Mouse (Mus musculus) MEL (cell line): ENCODE data around the gene Gpc3. TPM values are rescaled to one million over a fixed set of nuclear protein-coding genes. Genes with fewer than 3 reads are reported as not detected.

Experiments
- DNase-seq: peaks from one replicate; pipeline ENCODE4 v3.0.0; 2011; ENCODE audit warnings: low read depth, low spot score
- H3K27ac ChIP-seq: 2 replicates; pipeline ENCODE4 v1.5.1; 2012; ENCODE audit warnings: low read depth, mild to moderate bottlenecking, control low read depth, low read length, moderate library complexity; ENCODE audit not compliant: control insufficient read depth
- H3K27me3 ChIP-seq, 2 experiments: fragments of 150-350 bp in 1 of 2; sonication (generic) in 1 of 2; 2 replicates each; pipeline ENCODE4 v1.6.1; 2012; ENCODE audit warnings: low read length in 2 of 2, mild to moderate bottlenecking in 2 of 2, improper control_type of control experiment in 1 of 2, moderate library complexity in 1 of 2; ENCODE audit not compliant: insufficient read depth in 2 of 2, control insufficient read depth in 1 of 2
- H3K36me3 ChIP-seq, 2 experiments: 2 replicates each; pipeline ENCODE4 v1.6.1; 2012 to 2014; ENCODE audit warnings: low read length in 2 of 2, improper control_type of control experiment in 1 of 2, inconsistent platforms in 1 of 2, mild to moderate bottlenecking in 1 of 2; ENCODE audit not compliant: insufficient read depth in 2 of 2, control insufficient read depth in 1 of 2
- H3K4me1 ChIP-seq, 2 experiments: fragments of 150-350 bp in 1 of 2; sonication (generic) in 1 of 2; 2 replicates each; pipeline ENCODE4 v1.6.1; 2012; ENCODE audit warnings: low read length in 2 of 2, improper control_type of control experiment in 1 of 2, mild to moderate bottlenecking in 1 of 2; ENCODE audit not compliant: insufficient read depth in 2 of 2, control insufficient read depth in 1 of 2
- H3K4me3 ChIP-seq, 2 experiments: fragments of 150-350 bp in 1 of 2; sonication (generic) in 1 of 2; 2 replicates each; pipeline ENCODE4 v1.5.1; 2012; ENCODE audit warnings: low read depth in 2 of 2, low read length in 2 of 2, mild to moderate bottlenecking in 2 of 2, moderate library complexity in 2 of 2, control low read depth in 1 of 2, improper control_type of control experiment in 1 of 2; ENCODE audit not compliant: control insufficient read depth in 1 of 2, insufficient read depth in 1 of 2
- H3K79me2 ChIP-seq: 2 replicates; pipeline ENCODE4 v1.6.1; 2012; ENCODE audit warnings: mild to moderate bottlenecking, low read length, moderate library complexity; ENCODE audit not compliant: control insufficient read depth, poor library complexity, insufficient read depth
- H3K9ac ChIP-seq: 2 replicates; pipeline ENCODE4 v1.6.1; 2012; ENCODE audit warnings: low read depth, mild to moderate bottlenecking, control low read depth, low read length, moderate library complexity; ENCODE audit not compliant: control insufficient read depth, poor library complexity, severe bottlenecking
- H3K9me3 ChIP-seq: fragments of 150-350 bp; sonication (generic); replicated peaks from 2 replicates; pipeline ENCODE4 v1.6.1; 2012; ENCODE audit warnings: mild to moderate bottlenecking, low read length, improper control_type of control experiment, moderate library complexity; ENCODE audit not compliant: insufficient read depth
- CHD1 ChIP-seq: IDR thresholded peaks from 2 replicates; pipeline ENCODE4 v1.6.1; 2012; ENCODE audit warnings: low read depth, mild to moderate bottlenecking, inconsistent platforms, low read length, improper control_type of control experiment
- CTCF ChIP-seq, 3 experiments: IDR thresholded peaks in 2 of 3; conservative IDR thresholded peaks in 1 of 3; 2 replicates each; pipeline ENCODE4 v1.5.1; 2011 to 2012; ENCODE audit warnings: low read length in 3 of 3, low read depth in 2 of 3, mild to moderate bottlenecking in 2 of 3, improper control_type of control experiment in 1 of 3, inconsistent platforms in 1 of 3, mixed read lengths in 1 of 3, moderate library complexity in 1 of 3; ENCODE audit not compliant: control insufficient read depth in 1 of 3, insufficient read depth in 1 of 3, poor library complexity in 1 of 3, severe bottlenecking in 1 of 3
- ELF1 ChIP-seq: IDR thresholded peaks from 2 replicates; pipeline ENCODE4 v1.6.1; 2014; ENCODE audit warnings: low read depth, mild to moderate bottlenecking, inconsistent platforms, low read length, improper control_type of control experiment, moderate library complexity
- ETS1 ChIP-seq: IDR thresholded peaks from 2 replicates; pipeline ENCODE4 v1.6.1; 2012; ENCODE audit warnings: low read depth, mild to moderate bottlenecking, inconsistent platforms, low read length, improper control_type of control experiment, moderate library complexity
- GABPA ChIP-seq: IDR thresholded peaks from 2 replicates; pipeline ENCODE4 v1.6.1; 2012; ENCODE audit warnings: low read depth, mild to moderate bottlenecking, inconsistent platforms, low read length, improper control_type of control experiment, moderate library complexity
- GATA1 ChIP-seq: IDR thresholded peaks from 2 replicates; pipeline ENCODE4 v1.6.1; 2011; ENCODE audit warnings: low read depth, low read length, improper control_type of control experiment
- HCFC1 ChIP-seq: IDR thresholded peaks from 2 replicates; pipeline ENCODE4 v1.6.1; 2012; ENCODE audit warnings: low read depth, mild to moderate bottlenecking, inconsistent platforms, low read length, improper control_type of control experiment, moderate library complexity
- JUND ChIP-seq: IDR thresholded peaks from 2 replicates; pipeline ENCODE4 v1.6.1; 2011; ENCODE audit warnings: low read depth, mild to moderate bottlenecking, improper control_type of control experiment, low read length
- KAT2A ChIP-seq: conservative IDR thresholded peaks from 2 replicates; pipeline ENCODE4 v1.6.1; 2012; ENCODE audit warnings: low read depth, low read length, improper control_type of control experiment, inconsistent platforms
- MAFK ChIP-seq: IDR thresholded peaks from 2 replicates; pipeline ENCODE4 v1.6.1; 2011; ENCODE audit warnings: low read depth, mild to moderate bottlenecking, low read length, improper control_type of control experiment, borderline replicate concordance
- MAZ ChIP-seq: IDR thresholded peaks from 2 replicates; pipeline ENCODE4 v1.6.1; 2012; ENCODE audit warnings: low read depth, mild to moderate bottlenecking, inconsistent platforms, low read length, improper control_type of control experiment
- MEF2A ChIP-seq: IDR thresholded peaks from 2 replicates; pipeline ENCODE4 v1.6.1; 2014; ENCODE audit warnings: low read depth, mild to moderate bottlenecking, inconsistent platforms, low read length, improper control_type of control experiment; ENCODE audit not compliant: poor library complexity, insufficient replicate concordance, severe bottlenecking; ENCODE audit errors: extremely low read depth
- NELFE ChIP-seq: IDR thresholded peaks from 2 replicates; pipeline ENCODE4 v1.6.1; 2011; ENCODE audit warnings: low read depth, low read length, improper control_type of control experiment
- NRF1 ChIP-seq: IDR thresholded peaks from 2 replicates; pipeline ENCODE4 v1.6.1; 2014; ENCODE audit warnings: low read depth, mild to moderate bottlenecking, inconsistent platforms, low read length, improper control_type of control experiment, moderate library complexity; ENCODE audit not compliant: poor library complexity, insufficient read depth, severe bottlenecking
- POLR2A ChIP-seq, 2 experiments: IDR thresholded peaks; 2 replicates each; pipeline ENCODE4 v1.6.1; 2011 to 2012; ENCODE audit warnings: low read length in 2 of 2, mild to moderate bottlenecking in 2 of 2, control low read depth in 1 of 2, improper control_type of control experiment in 1 of 2, low read depth in 1 of 2, moderate library complexity in 1 of 2; ENCODE audit not compliant: control insufficient read depth in 1 of 2, insufficient read depth in 1 of 2, poor library complexity in 1 of 2
- POLR2AphosphoS2 ChIP-seq: IDR thresholded peaks from 2 replicates; pipeline ENCODE4 v1.6.1; 2011; ENCODE audit warnings: low read length, improper control_type of control experiment
- RAD21 ChIP-seq: IDR thresholded peaks from 2 replicates; pipeline ENCODE4 v1.6.1; 2011; ENCODE audit warnings: mild to moderate bottlenecking, low read depth, low read length, improper control_type of control experiment
- RCOR1 ChIP-seq: IDR thresholded peaks from 2 replicates; pipeline ENCODE4 v1.6.1; 2012; ENCODE audit warnings: low read depth, mild to moderate bottlenecking, inconsistent platforms, low read length, improper control_type of control experiment
- SIN3A ChIP-seq: IDR thresholded peaks from 2 replicates; pipeline ENCODE4 v1.6.1; 2012; ENCODE audit warnings: low read length, improper control_type of control experiment, inconsistent platforms
- SMC3 ChIP-seq: IDR thresholded peaks from 2 replicates; pipeline ENCODE4 v1.6.1; 2011; ENCODE audit warnings: low read depth, low read length, improper control_type of control experiment
- UBTF ChIP-seq: IDR thresholded peaks from 2 replicates; pipeline ENCODE4 v1.6.1; 2012; ENCODE audit warnings: low read depth, mild to moderate bottlenecking, inconsistent platforms, low read length, improper control_type of control experiment, moderate library complexity, borderline replicate concordance; ENCODE audit not compliant: insufficient read depth
- ZNF384 ChIP-seq: IDR thresholded peaks from 2 replicates; pipeline ENCODE4 v1.6.1; 2012; ENCODE audit warnings: low read depth, mild to moderate bottlenecking, inconsistent platforms, low read length, improper control_type of control experiment
- polyA plus RNA-seq, 2 experiments: library from polyadenylated mRNA; stranded (reverse) in 1 of 2; unstranded in 1 of 2; fragments of >175 nt in 1 of 2; fragments of >200 nt in 1 of 2; gene quantifications; 2 replicates each; pipeline versions ENCODE4 v1.2.1 to v1.2.4; 2012; ENCODE audit warnings: low replicate concordance in 2 of 2, low read depth in 1 of 2; ENCODE audit not compliant: insufficient read length in 2 of 2, insufficient read depth in 1 of 2, missing spikeins in 1 of 2
- total RNA-seq: library from RNA; depleted of rRNA; stranded (reverse); fragments of 300-350 nt; gene quantifications from 2 replicates; pipeline ENCODE4 v1.2.3, GENCODE M21; 2012

Gene Gpc3
- total and polyA plus RNA-seq, 3 experiments = not detected

- no peak overlapping the region for H3K4me3 ChIP-seq
- no peaks in the 10 kb centered on the region for H3K79me2 ChIP-seq
- H3K9ac ChIP-seq = no peak overlapping the region
- no peak overlapping the region for H3K27ac ChIP-seq
- TF ChIP-seq POLR2A (IDR thresholded peaks at IDR 0.05; ENCODE audit: control insufficient read depth in 1 of 2, insufficient read depth in 1 of 2, low read depth in 1 of 2, low read length in 2 of 2, poor library complexity in 1 of 2) (no peak), UBTF (no peak), POLR2AphosphoS2 (no peak), CTCF (IDR thresholded peaks at IDR 0.05 in 2 of 3, conservative IDR thresholded peaks at IDR 0.05 in 1 of 3; ENCODE audit: control insufficient read depth in 1 of 3, insufficient read depth in 1 of 3, low read depth in 2 of 3, low read length in 3 of 3, poor library complexity in 1 of 3, severe bottlenecking in 1 of 3) (no peak), GATA1 (no peak), MAFK (no peak), ETS1 (no peak), NRF1 (no peak), MAZ (no peak), CHD1 (no peak), RAD21 (no peak), SIN3A (no peak), MEF2A (no peak), JUND (no peak), HCFC1 (no peak), NELFE (no peak), ELF1 (no peak), RCOR1 (no peak), KAT2A (no peak), GABPA (no peak)
- H3K27me3 ChIP-seq = no peaks in the 10 kb centered on the region
- H3K4me1 ChIP-seq = no peaks in the 10 kb centered on the region
- no peak for DNase-seq
- H3K9me3 ChIP-seq = no peaks in the 10 kb centered on the region
- no peaks in the 10 kb centered on the region; a peak in 1 of 4 replicates for H3K36me3 ChIP-seq
Measured at GRCm38 (mm10) chrX:52444977-52445376, 168.8 kb downstream of the Gpc3 start.

GRCm38 (mm10) chrX:52441798-52442197, 172.0 kb downstream of the Gpc3 start:
- no peak overlapping the region for H3K27ac ChIP-seq
- no peaks in the 10 kb centered on the region for H3K36me3 ChIP-seq
- no peaks in the 10 kb centered on the region for H3K27me3 ChIP-seq
- H3K79me2 ChIP-seq = no peaks in the 10 kb centered on the region
- no peak overlapping the region for H3K4me3 ChIP-seq
- H3K9ac ChIP-seq = no peak overlapping the region
- no peaks in the 10 kb centered on the region for H3K9me3 ChIP-seq
- peak; percentile 77 for TF ChIP-seq ZNF384
- TF ChIP-seq UBTF = no peak
- TF ChIP-seq SMC3 = no peak
- TF ChIP-seq CTCF (IDR thresholded peaks at IDR 0.05 in 2 of 3, conservative IDR thresholded peaks at IDR 0.05 in 1 of 3; ENCODE audit: control insufficient read depth in 1 of 3, insufficient read depth in 1 of 3, low read depth in 2 of 3, low read length in 3 of 3, poor library complexity in 1 of 3, severe bottlenecking in 1 of 3) = peak; percentile 20 to 37 (median 31); a peak in 4 of 6 replicates
- H3K4me1 ChIP-seq = no peaks in the 10 kb centered on the region
- DNase-seq = peak; percentile 9
